Mouse (Mus musculus) thymus, postnatal 14 days (tissue): ENCODE measurements around the gene Ubc.
"Not testable (repeated sequence)": the region's sequence is repeated elsewhere in the genome, so short reads cannot be mapped to it uniquely, and the experiment has no call there.

Experiments used
- DNase-seq: peaks from one replicate; pipeline ENCODE4 v3.0.0; 2021

Ubc gene

GRCm38 (mm10) chr5:125389579-125390441 is at the start of gene Ubc:
Ubc (minus strand) TSS chr5:125390202.
- peak; percentile 89 for DNase-seq

GRCm38 (mm10) chr5:125434347-125434746 is 44.3 kb upstream of the Ubc start:
- peak; percentile 27 for DNase-seq

- DNase-seq: peak; percentile 94
Observed at GRCm38 (mm10) chr5:125433793-125434337, 43.9 kb upstream of the Ubc start, which contains the start of gene Dhx37. Dhx37 (minus strand) TSS chr5:125434121.

- not testable (repeated sequence) for DNase-seq
Observed at GRCm38 (mm10) chr5:125432324-125432723, 42.3 kb upstream of the Ubc start.

DNA sequence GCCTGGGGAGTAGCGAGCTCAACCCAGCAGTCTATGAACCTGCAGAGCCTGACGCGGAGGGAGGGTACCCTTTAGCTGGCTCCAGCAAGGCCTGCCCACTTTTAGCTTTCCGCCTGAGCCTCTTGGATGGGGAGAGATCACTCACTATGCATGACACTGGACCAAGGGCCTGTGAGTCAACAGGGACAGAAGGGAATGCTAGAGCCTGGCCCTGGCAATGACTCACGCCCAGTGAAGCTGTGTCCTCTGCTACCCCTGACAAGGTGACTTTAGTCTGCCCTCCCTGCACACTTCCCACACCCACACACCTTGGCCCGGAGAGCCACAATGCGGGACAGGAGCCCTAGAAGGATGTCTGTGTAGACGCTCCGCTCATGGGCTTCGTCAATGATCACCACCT is 36.3 kb upstream of the Ubc start:
- no peak for DNase-seq

- DNase-seq: no peak
Observed at GRCm38 (mm10) chr5:125425698-125426276, 35.8 kb upstream of the Ubc start.

GRCm38 (mm10) chr5:125419124-125419523 is 29.1 kb upstream of the Ubc start:
- DNase-seq: no peak

GRCm38 (mm10) chr5:125418636-125419035 is 28.6 kb upstream of the Ubc start:
- no peak for DNase-seq

GRCm38 (mm10) chr5:125416183-125416582 is 26.2 kb upstream of the Ubc start:
- no peak for DNase-seq

DNA sequence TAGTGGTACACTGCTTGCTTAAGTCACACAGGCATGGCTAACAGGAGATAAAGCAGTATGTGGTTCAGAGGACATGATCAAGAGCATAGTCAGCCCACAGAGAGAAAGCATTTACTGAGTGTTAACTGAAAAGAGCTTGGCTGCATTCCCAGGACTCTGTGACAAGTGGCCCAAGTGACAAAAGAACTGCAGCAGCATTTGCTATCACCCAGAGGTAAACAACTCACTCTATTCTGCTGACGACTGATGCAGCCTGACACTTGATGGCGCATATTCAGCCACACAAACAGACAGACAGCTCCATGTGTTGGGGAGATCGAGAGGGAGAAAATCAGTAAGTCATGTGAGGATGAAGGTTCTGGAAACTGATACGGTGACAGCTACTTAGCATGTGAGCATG is 23.8 kb upstream of the Ubc start:
- no peak for DNase-seq

GRCm38 (mm10) chr5:125412536-125412935 is 22.5 kb upstream of the Ubc start:
- not testable (repeated sequence) for DNase-seq

DNA sequence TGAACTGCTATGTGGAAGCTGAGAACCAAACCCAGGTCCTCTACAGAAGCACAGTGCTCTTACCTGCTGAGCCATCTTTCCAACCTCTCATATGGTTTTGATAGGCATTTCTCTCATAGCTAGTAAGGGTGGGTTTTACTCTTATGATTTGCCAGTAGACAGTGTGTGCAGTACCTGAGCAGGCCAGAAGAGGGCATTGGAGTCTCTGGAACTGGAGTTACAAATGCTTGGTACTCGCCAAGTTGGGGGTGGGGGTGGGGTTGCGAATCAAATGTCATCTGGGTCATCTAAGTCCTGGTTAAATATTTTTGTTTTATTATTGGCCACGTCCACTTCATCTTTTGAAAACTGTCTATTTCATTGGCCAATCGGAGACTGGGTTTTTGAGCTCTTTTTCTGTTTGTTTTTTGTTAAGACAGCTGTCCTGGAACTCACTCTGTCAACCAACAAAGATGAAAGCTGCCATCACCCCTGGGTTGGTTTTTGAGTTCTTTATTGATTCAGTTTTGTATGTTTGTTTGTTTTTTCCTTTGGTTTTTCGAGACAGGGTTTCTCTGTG is 22.0 kb upstream of the Ubc start:
- DNase-seq: peak; percentile 88

DNA sequence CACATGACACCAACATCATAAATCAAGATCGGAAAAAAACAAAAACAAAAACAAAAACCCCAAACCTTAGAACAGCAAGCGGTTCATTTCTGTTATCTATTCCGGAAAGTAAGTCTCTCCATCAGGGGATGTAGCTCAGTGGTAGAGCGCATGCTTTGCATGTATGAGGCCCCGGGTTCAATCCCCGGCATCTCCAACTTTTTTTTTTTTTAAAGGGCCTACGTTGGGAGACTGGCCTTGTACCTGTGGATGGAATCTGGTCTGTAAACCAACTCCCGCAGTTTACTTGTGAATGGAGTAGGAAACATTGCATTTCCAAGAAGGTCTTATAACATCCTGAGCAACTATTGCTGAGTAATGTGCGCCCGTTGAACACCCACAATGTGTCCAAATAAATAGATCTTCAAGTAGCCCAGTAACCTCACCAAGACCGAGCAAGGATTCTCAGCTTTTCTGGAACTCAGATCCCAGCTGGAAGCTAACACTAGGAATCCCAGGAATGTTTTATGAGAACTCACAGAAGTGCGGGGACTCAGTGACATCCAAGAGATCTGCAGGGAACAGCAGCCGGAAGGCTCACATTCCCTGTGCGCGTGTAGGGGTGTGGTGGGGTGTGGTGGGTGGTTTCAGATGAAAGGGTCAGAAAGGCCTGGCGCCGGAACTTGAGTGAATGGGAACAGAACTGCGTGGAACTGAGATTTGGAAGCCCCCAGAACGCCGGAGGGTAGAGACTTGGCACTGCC is 19.5 kb upstream of the Ubc start:
- DNase-seq: peak; percentile 31

- DNase-seq: peak; percentile 89
Observed at GRCm38 (mm10) chr5:125408842-125409241, 18.8 kb upstream of the Ubc start.

- DNase-seq: no peak
Observed at GRCm38 (mm10) chr5:125407910-125408575, 18.0 kb upstream of the Ubc start.

GRCm38 (mm10) chr5:125407020-125407830 is 17.2 kb upstream of the Ubc start:
- DNase-seq: no peak

DNA sequence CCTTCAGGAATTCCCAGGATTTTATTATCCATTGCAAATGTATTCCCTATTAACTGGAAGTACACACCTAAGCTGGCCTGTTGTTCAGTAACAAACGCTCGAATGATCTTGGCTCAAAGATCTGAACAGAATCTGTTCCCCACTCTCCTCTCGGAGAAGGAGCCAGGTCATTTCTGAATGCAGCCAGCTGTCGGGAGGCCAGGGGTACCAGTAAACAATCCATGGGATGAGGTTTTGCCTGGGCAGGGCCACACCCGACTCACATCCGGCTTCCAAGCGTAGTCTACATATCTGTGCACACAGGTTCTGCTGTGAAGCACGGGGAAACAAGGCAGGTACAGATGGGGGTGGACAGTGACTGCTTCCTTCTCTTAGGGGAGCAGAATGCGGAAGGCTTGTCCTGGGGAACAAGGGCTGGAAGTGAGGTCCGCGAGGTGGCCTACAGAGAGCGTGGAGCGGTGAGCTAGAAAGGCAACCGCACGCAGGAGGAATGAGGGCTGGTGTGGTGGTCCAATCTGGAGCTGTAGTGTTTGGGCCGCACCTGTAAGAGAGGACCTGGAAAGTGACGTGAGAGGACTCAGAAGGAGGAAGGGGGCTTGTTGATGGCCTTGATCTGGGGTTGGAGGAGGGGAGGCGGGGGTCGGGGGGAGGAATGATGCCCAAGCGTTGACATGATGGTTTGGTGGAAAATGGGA is 16.5 kb upstream of the Ubc start:
- DNase-seq: peak; percentile 75

- DNase-seq: peak; percentile 88
Observed at GRCm38 (mm10) chr5:125405546-125406248, 15.7 kb upstream of the Ubc start.

- peak; percentile 46 for DNase-seq
Observed at GRCm38 (mm10) chr5:125404903-125405545, 15.0 kb upstream of the Ubc start.

DNA sequence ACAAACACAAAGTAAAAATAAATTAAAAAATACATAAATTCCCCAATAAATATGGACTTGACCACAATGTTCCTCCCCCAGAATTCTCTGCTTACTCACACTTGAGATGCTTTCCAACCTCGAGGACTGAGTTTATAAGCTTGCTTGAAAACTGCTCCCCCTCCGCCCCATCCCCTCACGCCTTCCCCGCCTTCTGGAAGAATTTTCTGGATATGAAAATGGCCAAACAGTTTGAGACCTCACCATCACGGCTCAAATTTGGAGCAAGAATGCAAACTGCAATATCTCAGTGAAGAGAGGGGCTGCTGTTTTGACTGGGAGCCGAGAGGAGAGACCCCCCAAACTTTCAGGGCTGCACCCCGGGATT is 14.5 kb upstream of the Ubc start:
- DNase-seq: no peak
